Mouse (Mus musculus) C2C12 (cell line): Measurements from ENCODE around the gene 4933407L21Rik.

Experiments used
- CEBPB ChIP-seq: IDR thresholded peaks from one replicate; pipeline ENCODE4 v1.6.1; 2011; ENCODE audit warnings: low read depth, mild to moderate bottlenecking, control low read depth, moderate library complexity
- CTCF ChIP-seq: IDR thresholded peaks from one replicate; pipeline ENCODE4 v1.5.1; 2011; ENCODE audit not compliant: control insufficient read depth, insufficient read depth, insufficient read length
- FOSL1 ChIP-seq: IDR thresholded peaks from one replicate; pipeline ENCODE4 v1.8.0; 2011; ENCODE audit warnings: mild to moderate bottlenecking, low read length; ENCODE audit not compliant: poor library complexity, insufficient read depth, severe bottlenecking
- MAX ChIP-seq: IDR thresholded peaks from one replicate; pipeline ENCODE4 v1.6.1; 2011; ENCODE audit warnings: mild to moderate bottlenecking, control low read depth
- MYOD1 ChIP-seq: IDR thresholded peaks from one replicate; pipeline ENCODE4 v1.6.1; 2011; ENCODE audit warnings: low read depth; ENCODE audit not compliant: control insufficient read depth, insufficient read length
- MYOG ChIP-seq: IDR thresholded peaks from one replicate; pipeline ENCODE4 v1.6.1; 2011; ENCODE audit not compliant: control insufficient read depth, insufficient read length; ENCODE audit errors: extremely low read depth
- USF1 ChIP-seq: IDR thresholded peaks from one replicate; pipeline ENCODE4 v1.6.1; 2011; ENCODE audit warnings: low read depth, mild to moderate bottlenecking, control low read depth, moderate library complexity

GRCm38 (mm10) chr1:85925183-85925582 lies 3.1 kb upstream of the 4933407L21Rik start:
- TF ChIP-seq FOSL1: no peak
- no peak for TF ChIP-seq USF1
- TF ChIP-seq CTCF: no peak
- no peak for TF ChIP-seq MAX
- TF ChIP-seq MYOD1: no peak
- TF ChIP-seq CEBPB: no peak
- TF ChIP-seq MYOG: no peak
